Mouse (Mus musculus): ENCODE results near the gene Zbtb16. TPM values are rescaled to one million over a fixed set of nuclear protein-coding genes. Genes with fewer than 3 reads are reported as not detected.
A peak's percentile ranks its signal among the peaks of the same experiment; 100 is the strongest.

Zbtb16 gene
- total and polyA plus RNA-seq, 3 experiments, result 10.6 to 45.5 (median 20.0) TPM

DNA sequence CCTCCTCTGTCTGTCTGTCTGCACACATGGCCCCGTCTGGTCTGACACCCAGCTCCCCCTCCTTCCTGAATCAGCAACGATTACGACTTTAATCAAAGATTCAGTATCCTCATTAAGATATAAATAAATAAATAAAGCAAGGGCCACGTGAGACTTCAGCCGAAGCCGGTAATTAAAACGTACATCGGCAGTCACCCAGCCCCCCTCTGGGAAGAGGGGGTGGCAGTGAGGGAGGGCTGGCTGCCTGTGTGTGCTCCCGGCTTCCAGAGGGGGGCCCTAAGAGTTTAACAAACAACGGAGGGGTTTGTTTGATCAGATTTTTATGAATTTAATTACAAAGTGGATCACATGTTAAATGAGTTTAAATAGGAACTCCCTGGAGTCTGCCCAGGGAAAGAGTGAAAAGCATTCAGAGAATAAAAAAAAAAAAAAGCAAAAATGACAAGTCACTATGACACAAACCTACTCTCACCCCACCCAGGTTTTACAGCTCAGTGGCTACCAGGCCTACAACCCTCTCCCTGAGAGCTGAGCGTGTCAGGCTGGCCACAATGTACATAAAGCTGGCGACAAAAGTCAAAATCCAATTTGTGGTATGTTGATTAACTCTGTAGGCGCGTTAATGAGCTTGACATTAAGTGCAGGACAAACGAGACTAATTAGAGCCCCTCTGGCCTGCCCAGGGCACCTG lies 173.5 kb downstream of the Zbtb16 start:
- Histone ChIP-seq H3K27me3 (ENCODE audit: insufficient read depth, low read length) (no peaks in the 10 kb centered on the region), H3K36me3 (replicated peaks) (peaks cover 84% of the 10 kb centered on the region), H3K9me3 (replicated peaks) (peaks cover 5% of the 10 kb centered on the region), H3K4me3 (ENCODE audit: low read depth, low read length) (peak overlapping the region; percentile 38; the same call in 1 of the 2 replicates), H3K4me1 (ENCODE audit: insufficient read depth, low read depth, low read length) (peaks cover 40% of the 10 kb centered on the region)
- TF ChIP-seq GATA1 (IDR thresholded peaks at IDR 0.05; ENCODE audit: borderline replicate concordance, low read length) (no peak), TAL1 (conservative IDR thresholded peaks at IDR 0.05; ENCODE audit: low read depth, low read length) (no peak), GATA2 (IDR thresholded peaks at IDR 0.05; ENCODE audit: borderline replicate concordance, low read depth, low read length) (no peak), CTCF (IDR thresholded peaks at IDR 0.05; ENCODE audit: low read depth, low read length) (no peak), POLR2AphosphoS5 (IDR thresholded peaks at IDR 0.05; ENCODE audit: insufficient replicate concordance, low read depth, low read length) (no peak)
- DNase-seq (ENCODE audit: low spot score) (peak; percentile 69), ATAC-seq (ENCODE audit: extremely low read depth, insufficient number of reproducible peaks, low FRiP score, poor library complexity, severe bottlenecking) (peak; percentile 55)

DNA sequence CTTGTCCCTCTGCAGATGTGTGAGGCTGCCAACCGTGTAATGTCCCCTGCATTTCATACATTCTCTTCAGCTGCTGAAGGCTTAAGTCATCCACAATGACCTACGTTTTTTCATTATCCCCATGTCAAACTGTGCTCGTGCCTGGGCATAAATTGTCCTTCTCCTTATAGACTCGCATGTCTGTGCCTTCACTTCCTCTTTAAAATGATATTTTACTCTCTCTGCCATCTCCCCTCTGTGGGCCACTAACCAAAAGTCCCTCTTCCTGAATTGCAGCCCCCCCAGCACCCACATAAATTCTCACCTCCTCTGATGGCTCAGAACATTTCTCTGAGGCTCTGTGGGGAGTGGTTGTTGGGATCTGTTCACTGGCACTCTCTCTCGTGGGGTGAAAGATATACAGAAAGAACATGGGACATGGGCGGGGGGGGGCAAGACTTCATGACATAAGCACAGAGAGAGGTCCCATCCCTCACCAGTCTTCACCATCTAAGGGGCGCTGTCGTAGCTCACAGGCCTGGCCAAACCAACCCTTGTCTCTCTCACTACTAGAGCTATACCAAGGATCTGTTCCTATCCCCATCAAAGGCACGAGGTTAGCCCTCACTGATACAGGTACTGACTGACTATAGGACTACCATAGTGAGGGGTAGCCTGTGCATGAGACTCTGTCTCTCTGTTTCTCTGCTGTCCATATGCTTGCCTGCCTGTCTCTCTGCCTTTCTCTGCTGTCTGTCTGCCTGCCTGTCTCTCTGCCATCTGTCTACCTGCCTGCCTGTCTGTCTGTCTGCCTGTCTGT lies 174.6 kb downstream of the Zbtb16 start:
- no peaks in the 10 kb centered on the region for H3K27me3 ChIP-seq (ENCODE audit: insufficient read depth, low read length)
- H3K4me3 ChIP-seq (ENCODE audit: low read depth, low read length), result no peak overlapping the region
- ATAC-seq (ENCODE audit: extremely low read depth, insufficient number of reproducible peaks, low FRiP score, poor library complexity, severe bottlenecking), result no peak
- DNase-seq (ENCODE audit: low spot score), result no peak
- peaks cover 5% of the 10 kb centered on the region for H3K9me3 ChIP-seq (replicated peaks)
- H3K4me1 ChIP-seq (ENCODE audit: insufficient read depth, low read depth, low read length), result peaks cover 47% of the 10 kb centered on the region
- TF ChIP-seq GATA2 (IDR thresholded peaks at IDR 0.05; ENCODE audit: borderline replicate concordance, low read depth, low read length), result no peak
- no peak for TF ChIP-seq CTCF (IDR thresholded peaks at IDR 0.05; ENCODE audit: low read depth, low read length)
- no peak for TF ChIP-seq GATA1 (IDR thresholded peaks at IDR 0.05; ENCODE audit: borderline replicate concordance, low read length)
- TF ChIP-seq POLR2AphosphoS5 (IDR thresholded peaks at IDR 0.05; ENCODE audit: insufficient replicate concordance, low read depth, low read length), result no peak
- no peak for TF ChIP-seq TAL1 (conservative IDR thresholded peaks at IDR 0.05; ENCODE audit: low read depth, low read length)
- H3K36me3 ChIP-seq (replicated peaks), result peaks cover 86% of the 10 kb centered on the region

DNA sequence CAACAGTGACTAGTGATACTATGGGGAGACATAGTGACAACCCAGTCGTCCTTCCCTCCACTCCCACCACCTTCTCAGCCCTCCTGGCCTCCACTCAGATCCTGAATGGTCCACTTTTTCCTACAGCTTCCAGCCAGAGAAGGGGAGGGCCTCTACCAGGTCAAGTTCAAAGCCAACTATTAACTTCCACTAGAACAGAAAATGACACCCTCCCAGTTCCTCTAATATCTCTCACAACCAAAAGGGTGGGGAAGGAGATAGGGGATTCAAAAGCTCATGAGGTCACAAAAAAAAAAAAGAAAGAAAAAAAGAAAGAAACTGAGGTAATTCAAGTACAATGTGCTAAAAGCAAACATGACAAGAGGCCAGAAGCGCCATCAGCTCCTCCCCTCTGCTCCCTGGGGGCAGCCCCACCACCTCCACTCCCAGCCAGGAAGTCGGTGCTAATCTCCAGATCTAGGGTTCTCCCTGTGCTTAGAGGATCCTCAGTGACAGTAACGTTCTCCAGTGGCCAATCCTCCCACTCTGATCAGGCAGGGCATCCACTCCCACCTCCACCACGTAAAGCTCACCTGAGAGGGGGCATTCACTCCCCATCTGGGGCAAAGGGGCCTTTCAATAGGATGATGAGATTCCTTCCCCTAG lies 180.4 kb downstream of the Zbtb16 start:
- Histone ChIP-seq H3K4me3 (ENCODE audit: low read depth, low read length) (no peak overlapping the region), H3K4me1 (ENCODE audit: insufficient read depth, low read depth, low read length) (peaks cover 31% of the 10 kb centered on the region), H3K27me3 (ENCODE audit: insufficient read depth, low read length) (no peaks in the 10 kb centered on the region), H3K9me3 (replicated peaks) (peaks cover 5% of the 10 kb centered on the region), H3K36me3 (replicated peaks) (peaks cover 81% of the 10 kb centered on the region)
- DNase-seq (ENCODE audit: low spot score), result no peak
- no peak for TF ChIP-seq GATA2 (IDR thresholded peaks at IDR 0.05; ENCODE audit: borderline replicate concordance, low read depth, low read length)
- no peak for TF ChIP-seq TAL1 (conservative IDR thresholded peaks at IDR 0.05; ENCODE audit: low read depth, low read length)
- no peak for TF ChIP-seq POLR2AphosphoS5 (IDR thresholded peaks at IDR 0.05; ENCODE audit: insufficient replicate concordance, low read depth, low read length)
- TF ChIP-seq GATA1 (IDR thresholded peaks at IDR 0.05; ENCODE audit: borderline replicate concordance, low read length), result no peak
- no peak for TF ChIP-seq CTCF (IDR thresholded peaks at IDR 0.05; ENCODE audit: low read depth, low read length)
- ATAC-seq (ENCODE audit: extremely low read depth, insufficient number of reproducible peaks, low FRiP score, poor library complexity, severe bottlenecking), result peak; percentile 40

DNA sequence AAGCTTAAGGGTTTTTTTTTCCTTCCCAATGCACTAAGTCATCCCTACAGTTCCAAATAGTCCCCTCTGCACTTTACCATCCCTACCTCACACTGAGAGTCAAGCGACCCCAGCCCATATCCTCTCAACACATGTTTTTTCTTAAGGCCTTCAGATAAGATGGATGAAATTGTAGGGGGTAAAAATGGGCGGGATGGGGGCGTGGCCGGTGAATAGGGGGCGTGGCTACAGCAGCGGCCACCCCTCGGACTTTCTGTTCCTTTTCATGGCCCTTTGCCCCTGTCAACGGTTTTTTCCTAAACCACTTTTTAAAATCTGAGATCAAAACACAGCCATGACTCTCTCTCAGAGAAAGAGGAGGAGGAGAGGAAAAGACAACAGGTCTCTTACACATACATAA lies 181.3 kb downstream of the Zbtb16 start:
- Histone ChIP-seq H3K36me3 (replicated peaks) (peaks cover 79% of the 10 kb centered on the region), H3K9me3 (replicated peaks) (peaks cover 4% of the 10 kb centered on the region), H3K4me1 (ENCODE audit: insufficient read depth, low read depth, low read length) (peaks cover 40% of the 10 kb centered on the region), H3K27me3 (ENCODE audit: insufficient read depth, low read length) (no peaks in the 10 kb centered on the region), H3K4me3 (ENCODE audit: low read depth, low read length) (no peak overlapping the region)
- TF ChIP-seq CTCF (IDR thresholded peaks at IDR 0.05; ENCODE audit: low read depth, low read length) (no peak), GATA1 (IDR thresholded peaks at IDR 0.05; ENCODE audit: borderline replicate concordance, low read length) (no peak), GATA2 (IDR thresholded peaks at IDR 0.05; ENCODE audit: borderline replicate concordance, low read depth, low read length) (no peak)
- DNase-seq (ENCODE audit: low spot score) (no peak), ATAC-seq (ENCODE audit: extremely low read depth, insufficient number of reproducible peaks, low FRiP score, poor library complexity, severe bottlenecking) (no peak)

DNA sequence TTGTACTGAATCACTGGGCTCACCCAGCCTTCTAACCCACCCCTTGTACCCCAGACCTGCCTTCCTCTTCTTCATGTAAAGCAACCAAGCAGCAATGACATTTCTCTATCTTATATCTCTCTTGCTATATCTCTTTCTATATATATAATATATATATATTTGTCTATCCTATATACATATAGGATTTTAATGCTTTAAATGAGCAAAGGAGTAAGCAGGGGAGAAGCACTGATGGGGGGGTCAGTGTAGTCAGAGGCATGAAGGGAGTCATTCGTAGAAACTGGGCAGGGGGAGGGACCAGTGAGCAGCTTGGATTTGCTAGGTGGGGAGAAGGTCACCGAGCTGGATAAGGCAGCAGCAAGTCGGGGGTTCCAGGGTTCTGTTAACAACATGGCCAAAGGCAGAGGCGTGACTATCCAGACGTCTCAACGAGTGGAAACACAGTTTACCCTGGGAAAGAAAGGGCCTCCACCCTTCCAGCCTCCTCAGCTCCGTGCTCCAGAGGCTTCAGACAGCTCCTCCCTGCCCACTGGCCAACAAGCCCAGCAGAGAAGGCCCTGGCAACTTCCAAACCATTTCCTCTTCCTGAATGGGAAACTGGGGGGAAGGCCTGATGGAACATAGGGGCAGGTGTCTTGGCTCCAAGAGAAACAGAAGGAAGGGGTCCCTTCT lies 182.5 kb downstream of the Zbtb16 start:
- H3K9me3 ChIP-seq (replicated peaks), result no peaks in the 10 kb centered on the region
- H3K36me3 ChIP-seq (replicated peaks), result peaks cover 68% of the 10 kb centered on the region
- H3K4me3 ChIP-seq (ENCODE audit: low read depth, low read length), result no peak overlapping the region
- H3K27me3 ChIP-seq (ENCODE audit: insufficient read depth, low read length), result no peaks in the 10 kb centered on the region
- no peak for DNase-seq (ENCODE audit: low spot score)
- no peak for ATAC-seq (ENCODE audit: extremely low read depth, insufficient number of reproducible peaks, low FRiP score, poor library complexity, severe bottlenecking)
- TF ChIP-seq GATA2 (IDR thresholded peaks at IDR 0.05; ENCODE audit: borderline replicate concordance, low read depth, low read length), result no peak
- no peak for TF ChIP-seq TAL1 (conservative IDR thresholded peaks at IDR 0.05; ENCODE audit: low read depth, low read length)
- TF ChIP-seq CTCF (IDR thresholded peaks at IDR 0.05; ENCODE audit: low read depth, low read length), result no peak
- TF ChIP-seq POLR2AphosphoS5 (IDR thresholded peaks at IDR 0.05; ENCODE audit: insufficient replicate concordance, low read depth, low read length), result no peak
- TF ChIP-seq GATA1 (IDR thresholded peaks at IDR 0.05; ENCODE audit: borderline replicate concordance, low read length), result no peak
- H3K4me1 ChIP-seq (ENCODE audit: insufficient read depth, low read depth, low read length), result peaks cover 52% of the 10 kb centered on the region
